Mouse (Mus musculus) adrenal gland, postnatal 25 days (tissue): Measurements from ENCODE around the gene Parn. TPM values are rescaled to one million over a fixed set of nuclear protein-coding genes. Genes with fewer than 3 reads are reported as not detected.

Experiments
- DNase-seq: peaks from one replicate; pipeline ENCODE4 v3.0.0; 2021; ENCODE audit warnings: mixed read lengths
- total RNA-seq: library from RNA; stranded (reverse); gene quantifications from 2 replicates; pipeline ENCODE4 v1.2.3, GENCODE M21; 2021

Gene Parn
- total RNA-seq, 1 experiment from 2014 or later = 47.5 TPM

DNA sequence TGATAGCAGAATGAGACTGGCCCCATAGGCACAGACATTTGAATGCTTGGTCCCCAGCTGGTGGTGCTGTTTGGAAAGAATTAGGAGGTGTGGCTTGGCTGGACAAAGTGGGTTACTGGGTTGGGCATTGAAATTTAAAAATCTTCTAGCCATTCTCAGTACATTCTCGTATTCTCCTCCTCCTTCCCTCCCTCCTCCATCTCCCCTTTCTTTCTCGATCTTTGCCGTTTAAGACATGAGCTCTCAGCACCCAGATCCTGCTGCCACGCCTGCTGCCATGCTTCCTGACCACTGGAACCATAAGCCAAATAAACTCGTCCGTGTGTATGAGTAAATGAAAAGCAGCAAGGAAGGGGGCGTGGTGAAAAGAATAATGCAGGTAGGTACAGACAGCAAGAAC, 111.5 kb downstream of the Parn start:
- no peak for DNase-seq

DNA sequence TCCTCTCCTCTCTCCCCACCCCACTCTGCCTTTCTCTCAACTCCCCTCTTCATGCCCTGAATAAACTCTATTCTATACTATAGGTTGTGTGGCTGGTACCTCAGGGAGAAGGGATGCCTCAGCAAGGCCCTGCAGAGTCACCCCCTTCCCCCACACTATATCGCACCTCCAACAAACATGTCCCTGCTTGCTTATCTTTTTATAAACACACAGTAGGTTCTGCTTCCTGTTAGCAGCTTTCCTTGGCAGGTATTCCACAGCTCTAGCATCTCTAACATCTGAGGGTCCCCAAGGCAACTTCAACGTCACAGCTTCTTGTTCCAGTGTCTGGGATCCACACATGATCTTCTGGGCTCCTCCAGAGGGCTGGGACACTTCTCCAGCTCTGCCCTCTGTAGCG, 117.3 kb downstream of the Parn start:
- no peak for DNase-seq

DNA sequence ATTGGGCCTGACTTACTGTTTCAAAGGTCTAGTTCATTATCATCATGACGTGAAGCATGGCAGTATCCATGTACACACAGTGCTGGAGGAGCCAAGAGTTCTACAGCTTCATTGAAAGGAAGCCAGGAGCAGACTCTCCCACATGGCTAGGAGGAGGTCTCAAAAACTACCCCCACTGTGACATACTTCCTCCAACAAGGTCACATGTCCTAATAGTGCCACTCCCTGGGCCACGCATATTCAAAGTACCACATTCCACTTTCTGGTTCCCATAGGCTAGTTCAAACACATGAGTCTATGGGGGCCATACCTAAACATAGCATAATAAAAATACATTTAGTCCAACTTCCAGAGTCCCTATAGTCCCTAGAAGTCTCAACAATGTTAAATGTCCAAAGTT, 118.0 kb downstream of the Parn start:
- no peak for DNase-seq

GRCm38 (mm10) chr16:13541816-13542215, 126.2 kb downstream of the Parn start:
- DNase-seq = no peak

GRCm38 (mm10) chr16:13541121-13541747, 126.7 kb downstream of the Parn start:
- no peak for DNase-seq

DNA sequence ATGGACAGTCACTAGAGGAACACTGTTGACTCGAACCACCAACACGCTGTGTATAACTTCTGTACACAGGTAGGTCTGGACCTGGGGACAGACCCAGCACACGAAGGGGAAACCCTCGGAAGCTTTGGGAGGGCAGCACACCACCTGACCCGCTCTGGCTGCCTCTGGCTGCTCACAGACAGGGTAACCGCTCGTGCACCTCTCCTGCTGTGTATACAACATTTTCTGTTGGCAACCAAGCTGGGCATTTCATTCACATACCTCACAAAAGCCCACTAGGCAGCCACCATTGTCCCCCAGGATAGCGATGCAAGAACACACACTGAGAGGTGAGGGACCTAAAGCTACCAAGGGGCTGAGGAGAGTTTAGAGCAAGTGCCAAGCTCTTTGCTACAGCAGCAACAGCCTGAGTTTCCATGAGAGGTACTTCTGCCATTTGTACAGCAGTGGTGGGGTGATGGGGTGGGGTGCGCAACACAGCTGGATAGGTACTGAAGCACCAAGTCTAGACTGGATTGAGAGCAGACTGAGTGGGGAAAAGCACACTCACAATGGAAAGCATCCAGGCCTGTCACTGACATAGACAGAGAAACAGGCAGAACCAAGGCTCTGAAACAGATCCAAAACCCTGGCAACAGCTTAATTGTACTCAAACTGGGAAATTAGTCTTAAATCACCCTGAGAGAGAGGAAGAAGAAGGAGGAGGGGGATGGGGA, 128.9 kb downstream of the Parn start:
- no peak for DNase-seq

GRCm38 (mm10) chr16:13538213-13538932, 129.6 kb downstream of the Parn start:
- DNase-seq = no peak

GRCm38 (mm10) chr16:13536404-13536803, 131.6 kb downstream of the Parn start:
- no peak for DNase-seq

DNA sequence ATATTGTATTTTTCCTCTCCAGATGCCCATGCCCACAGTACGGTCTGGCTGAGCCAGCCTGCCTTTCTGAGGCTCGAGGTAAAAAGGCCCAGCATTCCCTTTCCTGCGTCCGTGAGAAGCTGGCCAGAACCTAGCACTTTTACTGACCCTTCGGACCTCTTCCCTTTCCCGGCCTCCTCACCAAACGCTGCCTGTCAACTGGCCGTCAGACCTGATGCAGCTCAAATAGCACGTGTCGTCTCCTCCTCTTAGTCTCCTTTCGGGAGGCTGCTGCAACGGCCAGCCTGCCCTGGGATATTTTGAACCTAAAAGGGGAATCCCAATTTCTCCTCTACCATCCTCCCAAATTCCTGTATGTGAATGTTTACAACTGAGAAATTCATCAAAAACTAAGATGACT, 132.1 kb downstream of the Parn start:
- DNase-seq = no peak

GRCm38 (mm10) chr16:13532840-13533239, 135.1 kb downstream of the Parn start:
- no peak for DNase-seq

GRCm38 (mm10) chr16:13531279-13531678, 136.7 kb downstream of the Parn start:
- no peak for DNase-seq

GRCm38 (mm10) chr16:13521359-13521758, 146.6 kb downstream of the Parn start:
- DNase-seq = peak; percentile 28

DNA sequence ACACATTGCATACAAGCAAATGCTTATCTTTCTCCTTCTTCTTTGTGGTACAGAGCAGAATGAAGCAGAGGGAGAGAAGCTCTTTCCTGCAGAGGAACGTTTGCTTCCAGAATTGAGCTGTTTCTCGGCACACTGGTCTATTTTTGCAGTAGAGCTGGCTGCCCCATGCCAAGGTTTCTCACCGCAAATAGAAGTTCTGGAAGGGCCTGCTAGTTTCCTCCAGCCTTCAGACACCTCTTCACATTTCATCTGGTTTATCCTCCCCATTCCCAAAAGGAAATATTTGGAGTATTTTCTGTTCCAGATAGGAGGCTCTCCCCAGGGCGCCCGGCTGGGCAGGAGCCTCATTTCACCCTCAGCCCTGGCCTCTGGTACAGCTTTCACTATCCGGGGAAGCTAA, 147.7 kb downstream of the Parn start:
- DNase-seq = no peak

GRCm38 (mm10) chr16:13516214-13516613, 151.8 kb downstream of the Parn start:
- DNase-seq = no peak

- no peak for DNase-seq
These were observed 152.4 kb downstream of the Parn start for GRCm38 (mm10) chr16:13515524-13515923.

DNA sequence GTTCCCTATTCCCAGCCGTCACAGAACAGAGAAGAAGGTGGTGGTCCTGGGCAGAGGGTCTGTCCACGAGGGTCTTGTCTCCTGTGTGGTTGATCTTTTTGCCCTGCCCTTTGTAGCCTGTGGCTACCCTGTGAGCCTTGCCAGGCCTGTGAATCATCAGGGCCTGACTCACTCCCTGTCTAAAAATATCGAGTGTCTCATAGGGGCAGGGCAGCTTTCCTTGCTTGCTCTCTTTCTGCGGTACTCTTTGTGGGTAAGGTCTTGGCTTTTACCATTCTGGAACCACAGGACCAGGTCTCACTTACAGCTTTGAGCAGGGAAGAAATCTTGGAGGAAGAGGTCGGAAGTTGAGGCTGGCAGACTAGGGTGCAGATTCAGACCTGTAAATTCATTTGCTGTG, 162.9 kb downstream of the Parn start:
- DNase-seq = peak; percentile 71

DNA sequence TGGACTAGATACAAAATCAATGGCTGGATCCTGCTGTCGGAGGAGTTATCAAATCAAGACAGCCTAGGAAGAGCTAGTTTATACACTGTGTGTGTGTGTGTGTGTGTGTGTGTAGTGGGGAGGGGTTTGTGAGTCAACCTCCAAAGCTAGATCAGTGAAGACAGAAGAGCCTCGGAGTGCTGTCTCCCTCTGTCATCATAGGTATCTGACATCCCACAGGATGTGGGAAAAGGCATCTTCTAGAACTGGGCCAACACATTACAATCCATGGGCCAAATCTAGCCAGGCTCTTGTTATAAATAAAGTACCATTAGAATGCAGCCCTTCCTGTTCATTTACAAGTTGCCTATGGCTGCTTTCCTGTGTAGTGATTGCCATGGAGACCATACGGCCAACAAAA, 163.5 kb downstream of the Parn start:
- no peak for DNase-seq

DNA sequence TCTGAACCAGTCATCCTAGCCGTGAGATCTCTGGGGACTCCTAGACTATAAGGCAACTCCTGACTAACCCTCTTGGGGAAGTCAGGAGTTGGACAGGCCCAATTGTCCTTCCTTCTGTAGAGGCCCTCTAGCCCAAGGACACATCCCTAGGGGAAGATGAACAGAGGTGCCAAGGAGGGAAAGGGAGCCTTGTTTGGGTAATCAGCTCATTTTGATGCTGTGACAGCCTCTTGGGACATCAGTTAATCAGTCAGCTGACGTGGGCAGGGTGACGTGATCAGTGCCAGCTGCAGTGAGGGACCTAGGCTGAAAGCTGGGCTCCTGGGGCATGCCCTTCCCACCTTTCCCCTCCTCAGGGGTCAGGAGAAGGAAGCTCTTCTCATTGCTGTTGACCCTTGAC, 169.0 kb downstream of the Parn start:
- no peak for DNase-seq

GRCm38 (mm10) chr16:13493981-13494380, 174.0 kb downstream of the Parn start:
- DNase-seq = peak; percentile 42

DNA sequence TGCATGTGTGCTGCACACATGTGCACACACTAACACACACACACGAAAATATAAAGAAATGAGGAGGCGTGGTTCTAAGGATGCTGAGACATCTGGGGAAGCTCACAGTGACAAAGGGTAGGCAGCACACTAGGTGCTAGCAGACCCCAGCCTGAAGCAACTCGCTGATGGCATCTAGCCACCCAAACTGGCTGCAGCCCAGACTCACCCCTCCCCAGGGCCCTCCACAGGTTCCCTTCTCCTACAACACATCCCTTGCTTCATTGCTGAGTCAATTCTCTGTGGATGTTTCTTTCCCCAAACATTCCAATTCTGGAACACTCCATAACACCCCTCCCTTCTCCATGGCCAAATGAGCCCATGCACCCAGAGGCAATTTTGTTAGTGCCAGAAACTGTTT, 175.0 kb downstream of the Parn start:
- DNase-seq = peak; percentile 30

GRCm38 (mm10) chr16:13491776-13492175, 176.2 kb downstream of the Parn start:
- DNase-seq = no peak
